Mouse (Mus musculus) liver, adult 2 months (tissue): Measurements from ENCODE around the gene Gse1. TPM values are rescaled to one million over a fixed set of nuclear protein-coding genes. Genes with fewer than 3 reads are reported as not detected.

Experiments used
- DNase-seq: peaks from one replicate; pipeline ENCODE4 v3.0.0-alpha.2; 2011; ENCODE audit warnings: low read depth, low spot score; ENCODE audit errors: extremely low read depth
- H3K27ac ChIP-seq: fragments of 200-500 bp; replicated peaks from 2 replicates; pipeline ENCODE4 v1.5.1; 2012; ENCODE audit warnings: low read depth, mild to moderate bottlenecking, control low read depth, inconsistent platforms, low read length; ENCODE audit not compliant: insufficient read depth
- H3K27me3 ChIP-seq: fragments of 200-500 bp; 2 replicates; pipeline ENCODE4 v1.6.1; 2012; ENCODE audit warnings: mild to moderate bottlenecking, moderate library complexity, low read length, inconsistent platforms; ENCODE audit not compliant: control insufficient read depth, insufficient read depth
- H3K36me3 ChIP-seq: fragments of 200-500 bp; 2 replicates; pipeline ENCODE4 v1.6.1; 2012; ENCODE audit warnings: low read length, inconsistent platforms; ENCODE audit not compliant: control insufficient read depth, insufficient read depth
- H3K4me1 ChIP-seq: fragments of 200-500 bp; 2 replicates; pipeline ENCODE4 v1.6.1; 2011; ENCODE audit warnings: low read length; ENCODE audit not compliant: control insufficient read depth, insufficient read depth
- H3K4me3 ChIP-seq: fragments of 200-500 bp; 2 replicates; pipeline ENCODE4 v1.5.1; 2011; ENCODE audit warnings: low read depth, mild to moderate bottlenecking, control low read depth, low read length, moderate library complexity; ENCODE audit not compliant: insufficient read depth
- H3K79me2 ChIP-seq: fragments of 200-500 bp; 2 replicates; pipeline ENCODE4 v1.6.1; 2012; ENCODE audit warnings: inconsistent platforms, mild to moderate bottlenecking, low read length, moderate library complexity; ENCODE audit not compliant: control insufficient read depth, insufficient read depth
- H3K9ac ChIP-seq: fragments of 200-500 bp; 2 replicates; pipeline ENCODE4 v1.6.1; 2012; ENCODE audit warnings: low read depth, mild to moderate bottlenecking, control low read depth, inconsistent platforms, low read length
- CTCF ChIP-seq: fragments of 200-500 bp; IDR thresholded peaks from 2 replicates; pipeline ENCODE4 v1.5.1; 2011; ENCODE audit warnings: low read depth, low read length, control low read depth
- POLR2A ChIP-seq: fragments of 200-500 bp; IDR thresholded peaks from 2 replicates; pipeline ENCODE4 v1.6.1; 2011; ENCODE audit warnings: low read length, control low read depth; ENCODE audit not compliant: insufficient read depth; ENCODE audit errors: extremely low read depth
- WGBS: fragments of 180-500 bp; shearing (Covaris S2); methylation state at CpG from one replicate; pipeline ENCODE4 v1.1.7; 2018; 5-methylcytosine and 5-hydroxymethylcytosine counted together
- polyA plus RNA-seq: library from polyadenylated mRNA; depleted of rRNA; stranded (reverse); fragments of >200 nt; gene quantifications from 2 replicates; pipeline ENCODE4 v1.2.3, GENCODE M21; 2012
- total RNA-seq: library from RNA; depleted of rRNA; stranded (reverse); fragments of >200 nt; gene quantifications from 2 replicates; pipeline ENCODE4 v1.2.3, GENCODE M21; 2014

Gse1 gene
- total and polyA plus RNA-seq, 2 experiments = 2.6 to 10.0 TPM

- no peak overlapping the region for H3K9ac ChIP-seq
- WGBS = 64% methylated on average over 9 of the region's 9 CpGs
- TF ChIP-seq CTCF (0 out of 2 replicates have a peak, but pooled peaks have one; percentile 3), POLR2A (no peak)
- no peaks in the 10 kb centered on the region for H3K79me2 ChIP-seq
- no peak overlapping the region for H3K27ac ChIP-seq
- H3K4me3 ChIP-seq = no peak overlapping the region
- peak; percentile 65 for DNase-seq
- no peaks in the 10 kb centered on the region for H3K27me3 ChIP-seq
- no peaks in the 10 kb centered on the region for H3K4me1 ChIP-seq
- no peaks in the 10 kb centered on the region for H3K36me3 ChIP-seq
Measured at GRCm38 (mm10) chr8:120482015-120482689, 253.9 kb downstream of the Gse1 start.

DNA sequence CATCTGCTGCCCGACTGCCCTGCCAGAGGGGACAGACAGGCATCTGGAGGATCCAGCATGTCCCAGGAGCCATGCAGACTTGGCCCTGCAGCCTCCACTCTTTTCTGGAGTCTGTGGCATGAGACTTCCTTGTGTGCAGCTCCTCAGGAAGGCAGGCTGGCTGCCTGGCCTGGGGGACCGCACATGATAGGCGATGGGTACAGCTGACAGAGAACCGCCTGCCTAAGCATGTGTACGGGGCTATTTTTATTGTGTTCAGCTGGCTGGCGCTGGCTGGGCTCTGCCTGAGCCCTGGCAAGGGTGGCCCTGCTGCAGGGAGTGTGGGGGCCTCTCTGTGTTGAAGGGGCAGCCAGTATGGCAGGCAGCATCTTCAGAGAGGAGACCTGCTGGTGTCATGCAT, 256.2 kb downstream of the Gse1 start:
- Histone ChIP-seq H3K79me2 (no peaks in the 10 kb centered on the region; the same call in 1 of the 2 replicates), H3K27me3 (no peaks in the 10 kb centered on the region), H3K4me1 (no peaks in the 10 kb centered on the region), H3K9ac (no peak overlapping the region), H3K36me3 (no peaks in the 10 kb centered on the region), H3K27ac (no peak overlapping the region), H3K4me3 (no peak overlapping the region)
- DNase-seq = no peak
- 87% methylated on average over 6 of the region's 6 CpGs for WGBS
- TF ChIP-seq POLR2A = no peak
- no peak for TF ChIP-seq CTCF

- no peak for DNase-seq
- H3K9ac ChIP-seq = no peak overlapping the region
- TF ChIP-seq CTCF (no peak), POLR2A (no peak)
- peaks cover 5% of the 10 kb centered on the region for H3K4me1 ChIP-seq
- no peaks in the 10 kb centered on the region for H3K36me3 ChIP-seq
- H3K4me3 ChIP-seq = no peak overlapping the region
- H3K27ac ChIP-seq = no peak overlapping the region
- WGBS = 63% methylated on average over 6 of the region's 6 CpGs
- H3K79me2 ChIP-seq = no peaks in the 10 kb centered on the region; the same call in 1 of the 2 replicates
- H3K27me3 ChIP-seq = no peaks in the 10 kb centered on the region
Measured at GRCm38 (mm10) chr8:120485116-120485515, 256.9 kb downstream of the Gse1 start.

DNA sequence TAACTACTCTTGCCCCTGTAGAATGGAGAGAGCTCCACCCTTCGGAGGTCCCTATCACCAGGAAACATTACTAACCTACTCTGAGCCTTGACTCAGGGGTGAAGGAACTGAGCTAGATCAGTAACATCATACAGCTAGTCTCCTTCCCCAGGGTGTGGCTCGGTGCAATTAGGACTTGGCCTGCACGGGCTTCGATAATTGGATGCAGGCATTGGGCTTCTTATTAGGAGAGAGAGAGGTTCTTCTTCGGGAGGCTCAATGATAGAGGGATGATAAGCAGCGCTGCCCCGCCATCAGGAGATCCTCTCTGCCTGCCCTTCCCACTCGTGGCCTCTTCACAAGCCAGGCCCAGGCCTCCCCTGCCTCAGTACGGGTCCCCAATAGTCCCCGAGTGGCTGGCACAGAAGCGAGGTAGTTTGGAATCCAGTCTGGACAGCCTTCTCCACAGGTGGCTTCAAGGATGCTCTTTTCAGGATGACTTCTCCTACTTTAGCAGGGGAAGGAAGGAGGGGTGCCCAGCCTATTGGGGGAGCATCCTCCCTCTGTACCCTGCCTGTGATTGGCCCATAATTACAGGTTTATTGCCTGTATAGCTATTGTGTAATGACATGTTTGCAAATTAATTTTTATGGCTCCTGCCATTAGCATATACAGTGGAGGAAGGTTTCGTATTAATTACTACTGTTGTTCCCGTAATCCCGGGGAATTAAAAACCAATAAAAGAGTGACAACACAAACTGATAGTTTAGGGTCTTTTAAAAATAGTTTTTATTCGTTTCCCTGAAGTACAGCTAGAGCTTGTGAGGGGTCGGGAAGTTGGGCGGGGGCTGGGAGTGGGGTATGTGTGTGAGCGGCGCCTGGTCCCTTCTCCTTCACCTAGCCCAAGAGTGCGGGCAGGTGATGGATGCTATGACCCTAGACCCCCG, 257.6 kb downstream of the Gse1 start:
- H3K79me2 ChIP-seq = no peaks in the 10 kb centered on the region; the same call in 1 of the 2 replicates
- H3K27me3 ChIP-seq = no peaks in the 10 kb centered on the region
- peaks cover 11% of the 10 kb centered on the region for H3K4me1 ChIP-seq
- no peak overlapping the region for H3K9ac ChIP-seq
- H3K27ac ChIP-seq = no peak overlapping the region
- 75% methylated on average over 21 of the region's 21 CpGs for WGBS
- DNase-seq = no peak
- no peak for TF ChIP-seq POLR2A
- no peak overlapping the region for H3K4me3 ChIP-seq
- no peaks in the 10 kb centered on the region for H3K36me3 ChIP-seq

DNA sequence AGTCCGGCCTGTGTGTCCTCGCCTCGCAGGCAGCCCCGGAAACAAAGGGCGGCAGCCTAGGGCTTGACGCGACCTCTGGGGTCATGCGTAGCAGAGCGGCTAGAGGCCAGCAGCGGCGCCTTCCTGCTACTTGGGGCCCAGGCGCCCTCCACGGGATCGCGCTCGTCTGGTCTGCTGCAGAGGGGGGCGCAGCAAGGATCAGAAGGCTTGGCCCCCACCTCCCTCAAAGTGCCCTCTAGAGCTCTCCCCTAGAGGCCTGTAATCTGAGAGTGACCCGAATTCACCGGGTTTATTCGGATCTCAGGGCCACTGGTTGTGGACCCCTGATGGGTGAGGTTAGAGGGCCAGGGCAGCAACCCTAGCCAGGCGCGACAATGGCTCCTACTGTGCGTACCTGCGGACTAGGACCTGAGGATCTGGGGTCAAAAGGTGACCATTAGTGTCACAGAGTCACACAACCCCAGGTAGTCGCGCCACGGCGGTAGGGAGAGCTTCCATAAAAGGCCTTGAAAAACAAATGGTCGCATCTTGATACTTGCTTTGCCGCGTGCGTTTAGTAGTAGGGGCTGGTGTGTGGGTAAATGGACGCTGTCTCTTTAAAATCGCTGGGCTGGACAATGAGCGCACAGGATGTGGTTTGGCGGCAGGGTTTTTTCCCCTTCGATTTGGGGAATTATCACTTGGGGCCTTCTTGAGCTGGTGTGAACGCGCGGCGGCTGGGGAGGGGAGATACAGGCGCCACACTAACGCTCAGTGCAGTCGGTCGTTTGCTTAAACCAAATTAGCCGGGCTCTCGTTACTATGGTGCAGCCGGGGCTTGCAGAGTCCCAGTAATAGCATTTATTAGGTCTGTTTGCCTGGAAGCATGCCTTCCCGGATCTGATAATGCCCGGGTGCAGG, 258.5 kb downstream of the Gse1 start:
- no peaks in the 10 kb centered on the region for H3K27me3 ChIP-seq
- DNase-seq = peak; percentile 42
- H3K36me3 ChIP-seq = no peaks in the 10 kb centered on the region
- H3K4me1 ChIP-seq = peaks cover 17% of the 10 kb centered on the region
- peak overlapping the region; percentile 80 for H3K4me3 ChIP-seq
- no peaks in the 10 kb centered on the region; the same call in 1 of the 2 replicates for H3K79me2 ChIP-seq
- peak overlapping the region; percentile 93 for H3K9ac ChIP-seq
- TF ChIP-seq CTCF (no peak), POLR2A (0 out of 2 replicates have a peak, but pooled peaks have one; percentile 20)
- WGBS = 27% methylated on average over 50 of the region's 50 CpGs
- peak overlapping the region; percentile 74 for H3K27ac ChIP-seq
